Comparison of ENCODE assay signal across 32 mouse cellular contexts in the genomic region with DNA sequence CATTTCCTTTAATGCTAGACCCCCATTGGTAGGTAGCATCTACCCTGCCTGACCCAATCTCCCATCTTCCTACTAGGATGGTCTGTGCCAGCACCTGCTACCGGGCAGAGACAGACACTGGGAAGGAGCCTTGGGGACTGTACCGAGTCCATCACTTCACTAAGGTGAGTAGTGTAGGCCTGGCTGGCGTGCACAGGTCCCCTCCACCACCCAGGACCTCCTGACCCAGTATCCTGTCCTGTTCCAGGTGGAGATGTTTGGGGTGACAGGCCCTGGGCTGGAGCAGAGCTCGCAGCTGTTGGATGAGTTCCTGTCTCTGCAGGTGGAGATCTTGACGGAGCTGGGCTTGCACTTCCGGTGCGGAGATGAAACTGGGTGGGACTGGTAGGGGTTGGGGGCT. TPM values are rescaled to one million over a fixed set of nuclear protein-coding genes. Genes with fewer than 3 reads are reported as not detected.
"Had no signal": no experiment of that assay in that cellular context is flagged by ENCODE, and none has a peak within 500 bp of the region (broad histone marks: within the 10 kb centered on the region; RNA-seq: fewer than 3 reads in every experiment).

No protein-coding gene starts in this region.

- H3K4me1 ChIP-seq: heart, embryonic 13.5 days; heart, embryonic 15.5 days; hindbrain, embryonic 10.5 days; hindbrain, embryonic 12.5 days; hindbrain, embryonic 15.5 days; intestine, embryonic 15.5 days; limb, embryonic 12.5 days; liver, embryonic 13.5 days; liver, embryonic 15.5 days had no signal

- H3K9me3 ChIP-seq: heart, embryonic 13.5 days; heart, embryonic 15.5 days; hindbrain, embryonic 10.5 days; hindbrain, embryonic 12.5 days; hindbrain, embryonic 15.5 days; intestine, embryonic 15.5 days; limb, embryonic 10.5 days; limb, embryonic 12.5 days; liver, embryonic 13.5 days; liver, embryonic 15.5 days had no signal

- H3K27ac ChIP-seq: gastrocnemius, adult 2 months; heart, embryonic 13.5 days; heart, embryonic 15.5 days; hindbrain, embryonic 10.5 days; hindbrain, embryonic 12.5 days; hindbrain, embryonic 15.5 days; intestine, embryonic 15.5 days; layer of hippocampus, adult 2 months; left cerebral cortex, adult 2 months; limb, embryonic 10.5 days; limb, embryonic 12.5 days; liver, embryonic 13.5 days; liver, embryonic 15.5 days had no signal

- H3K9ac ChIP-seq: heart, embryonic 13.5 days; heart, embryonic 15.5 days; hindbrain, embryonic 12.5 days; hindbrain, embryonic 15.5 days; intestine, embryonic 15.5 days; limb, embryonic 12.5 days; liver, embryonic 13.5 days; liver, embryonic 15.5 days had no signal

- H3K27me3 ChIP-seq: heart, embryonic 15.5 days; hindbrain, embryonic 12.5 days; hindbrain, embryonic 15.5 days; intestine, embryonic 15.5 days; limb, embryonic 12.5 days; liver, embryonic 13.5 days had no signal

- DNase-seq: gastrocnemius, adult 2 months; gastrocnemius, postnatal 10 days; gastrocnemius, postnatal 25 days; heart, postnatal 4 days; kidney, adult 18-20 months; kidney, adult 8-10 months; kidney, postnatal 10 days; kidney, postnatal 25 days; kidney, postnatal 4 days; liver; liver, embryonic 13.5 days had no signal

- H3K4me2 ChIP-seq: heart, embryonic 13.5 days; heart, embryonic 15.5 days; hindbrain, embryonic 12.5 days; hindbrain, embryonic 15.5 days; intestine, embryonic 15.5 days; limb, embryonic 12.5 days; liver, embryonic 11.5 days; liver, embryonic 13.5 days; liver, embryonic 15.5 days had no signal

- ATAC-seq: inflammation-experienced regulatory T-cells, adult 6 months; intestine, embryonic 15.5 days; intestine, postnatal 0 days had no signal

- H3K36me3 ChIP-seq: hindbrain, embryonic 15.5 days had no signal

- H3K4me3 ChIP-seq: gastrocnemius, adult 2 months; heart, embryonic 13.5 days; heart, embryonic 15.5 days; hindbrain, embryonic 10.5 days; hindbrain, embryonic 12.5 days; hindbrain, embryonic 15.5 days; intestine, embryonic 15.5 days; layer of hippocampus, adult 2 months; left cerebral cortex, adult 2 months; limb, embryonic 10.5 days; limb, embryonic 12.5 days; liver, embryonic 13.5 days; liver, embryonic 15.5 days had no signal

RNA-seq across cellular contexts. Expression of gene Ccer2, which starts 6.0 kb away (rescaled TPM):
- total RNA-seq: gastrocnemius, adult 2 months; gastrocnemius, postnatal 10 days; gastrocnemius, postnatal 25 days; gastrocnemius, postnatal 4 days; granulocyte monocyte progenitor cell, adult 5-6 weeks; heart, adult 8-10 months; heart, postnatal 25 days; heart, postnatal 4 days had no signal
- polyA plus RNA-seq: heart, embryonic 13.5 days; heart, embryonic 15.5 days; heart, postnatal 0 days; inflammation-experienced regulatory T-cells, adult 6 months; intestine, embryonic 15.5 days; intestine, postnatal 0 days; kidney, embryonic 14.5 days; kidney, embryonic 16.5 days; limb, embryonic 10.5 days; liver, embryonic 11.5 days; liver, embryonic 13.5 days; liver, embryonic 15.5 days had no signal
